Mouse (Mus musculus) gastrocnemius, postnatal 10 days (tissue): ENCODE data around the gene Zdhhc25. TPM values are rescaled to one million over a fixed set of nuclear protein-coding genes. Genes with fewer than 3 reads are reported as not detected.

Experiments used
- DNase-seq: peaks from one replicate; pipeline ENCODE4 v3.0.0; 2021; ENCODE audit warnings: mixed read lengths
- long read RNA-seq, 2 experiments: library from polyadenylated mRNA; stranded (forward); transcript quantifications; one replicate each; pipeline ENCODE4 v2.0.0; 2021
- total RNA-seq, 2 experiments: library from RNA; stranded (reverse); gene quantifications; 2 replicates each; pipeline ENCODE4 v1.2.3; 2021

The Zdhhc25 gene
- not detected for total RNA-seq
- long read RNA-seq, experiment 1: 0 reads
- long read RNA-seq, experiment 2: 0 reads

- DNase-seq: no peak
Observed at GRCm38 (mm10) chr15:88600002-88600401, at the start of gene Zdhhc25. Gene Zdhhc25 (plus strand): TSS chr15:88600302.

- DNase-seq: no peak
Observed at GRCm38 (mm10) chr15:88552852-88553251, 47.2 kb upstream of the Zdhhc25 start.

GRCm38 (mm10) chr15:88555476-88555875 lies 44.6 kb upstream of the Zdhhc25 start:
- no peak for DNase-seq

GRCm38 (mm10) chr15:88560637-88561036 lies 39.5 kb upstream of the Zdhhc25 start:
- DNase-seq: no peak

- no peak for DNase-seq
Observed at GRCm38 (mm10) chr15:88561058-88561730, 38.9 kb upstream of the Zdhhc25 start.

- DNase-seq: no peak
Observed at GRCm38 (mm10) chr15:88565307-88565706, 34.8 kb upstream of the Zdhhc25 start.

GRCm38 (mm10) chr15:88565806-88566205 lies 34.3 kb upstream of the Zdhhc25 start:
- no peak for DNase-seq

- no peak for DNase-seq
Observed at GRCm38 (mm10) chr15:88570697-88571096, 29.4 kb upstream of the Zdhhc25 start.

- no peak for DNase-seq
Observed at GRCm38 (mm10) chr15:88579461-88579860, 20.6 kb upstream of the Zdhhc25 start.

GRCm38 (mm10) chr15:88602496-88602895 lies 2.4 kb downstream of the Zdhhc25 start:
- no peak for DNase-seq

- no peak for DNase-seq
Observed at GRCm38 (mm10) chr15:88603091-88603732, 3.1 kb downstream of the Zdhhc25 start.

GRCm38 (mm10) chr15:88603733-88604119 lies 3.6 kb downstream of the Zdhhc25 start:
- DNase-seq: no peak

- DNase-seq: no peak
Observed at GRCm38 (mm10) chr15:88604669-88605414, 4.7 kb downstream of the Zdhhc25 start.

GRCm38 (mm10) chr15:88605415-88605785 lies 5.3 kb downstream of the Zdhhc25 start:
- no peak for DNase-seq

GRCm38 (mm10) chr15:88617125-88617524 lies 17.0 kb downstream of the Zdhhc25 start:
- no peak for DNase-seq

- no peak for DNase-seq
Observed at GRCm38 (mm10) chr15:88618008-88618773, 18.1 kb downstream of the Zdhhc25 start.

GRCm38 (mm10) chr15:88620017-88620416 lies 19.9 kb downstream of the Zdhhc25 start:
- no peak for DNase-seq

- no peak for DNase-seq
Observed at GRCm38 (mm10) chr15:88623891-88624290, 23.8 kb downstream of the Zdhhc25 start.

GRCm38 (mm10) chr15:88624874-88625277 lies 24.8 kb downstream of the Zdhhc25 start:
- DNase-seq: no peak

GRCm38 (mm10) chr15:88625303-88626066 lies 25.4 kb downstream of the Zdhhc25 start:
- DNase-seq: no peak

- DNase-seq: no peak
Observed at GRCm38 (mm10) chr15:88626886-88627488, 26.9 kb downstream of the Zdhhc25 start.
